Mouse (Mus musculus): Measurements from ENCODE around the gene Fam210b. TPM values are rescaled to one million over a fixed set of nuclear protein-coding genes. Genes with fewer than 3 reads are reported as not detected.

Fam210b gene
- polyA plus RNA-seq, 1 experiment from 2014 or later = 32.8 TPM

GRCm38 (mm10) chr2:172404239-172404638, 58.9 kb downstream of the Fam210b start:
- WGBS = 57% methylated on average over 7 of the region's 7 CpGs
- H3K27me3 ChIP-seq (replicated peaks; ENCODE audit: insufficient read depth, low read length) = no peaks in the 10 kb centered on the region
- ATAC-seq (no peak), DNase-seq (ENCODE audit: low spot score) (no peak)
- H3K9ac ChIP-seq (replicated peaks; ENCODE audit: low read depth) = no peak overlapping the region
- H3K36me3 ChIP-seq (ENCODE audit: insufficient read depth, low read length) = no peaks in the 10 kb centered on the region
- TF ChIP-seq EP300 (IDR thresholded peaks at IDR 0.05) = no peak
- H3K9me3 ChIP-seq (ENCODE audit: low read length) = no peaks in the 10 kb centered on the region
- H3K27ac ChIP-seq (ENCODE audit: low read length) = no peak overlapping the region
- peaks cover 8% of the 10 kb centered on the region; the same call in 1 of the 2 replicates for H3K4me1 ChIP-seq (ENCODE audit: insufficient read depth, low read depth, low read length)
- H3K4me2 ChIP-seq (replicated peaks; ENCODE audit: low read depth, low read length) = no peak overlapping the region
- no peak overlapping the region for H3K4me3 ChIP-seq (ENCODE audit: low read depth, low read length)

GRCm38 (mm10) chr2:172405011-172405410, 59.6 kb downstream of the Fam210b start:
- no peak overlapping the region for H3K27ac ChIP-seq (ENCODE audit: low read length)
- DNase-seq (ENCODE audit: low spot score) (no peak), ATAC-seq (no peak)
- H3K27me3 ChIP-seq (replicated peaks; ENCODE audit: insufficient read depth, low read length) = no peaks in the 10 kb centered on the region
- H3K9ac ChIP-seq (replicated peaks; ENCODE audit: low read depth) = no peak overlapping the region
- WGBS = 50% methylated on average over 3 of the region's 3 CpGs
- TF ChIP-seq EP300 (IDR thresholded peaks at IDR 0.05) (no peak), CTCF (IDR thresholded peaks at IDR 0.05) (no peak)
- no peak overlapping the region for H3K4me2 ChIP-seq (replicated peaks; ENCODE audit: low read depth, low read length)
- H3K9me3 ChIP-seq (ENCODE audit: low read length) = no peaks in the 10 kb centered on the region
- peaks cover 7% of the 10 kb centered on the region; the same call in 1 of the 2 replicates for H3K4me1 ChIP-seq (ENCODE audit: insufficient read depth, low read depth, low read length)
- H3K36me3 ChIP-seq (ENCODE audit: insufficient read depth, low read length) = no peaks in the 10 kb centered on the region
- H3K4me3 ChIP-seq (ENCODE audit: low read depth, low read length) = no peak overlapping the region

Other genes with a start within 250 kb of the Fam210b start
- gene Mc3r, start 97.1 kb upstream of the Fam210b start, polyA plus RNA-seq (2015; fragmentation: Nextera tagmentation; extraction: Ambion mirVana) = not detected in 2 replicates
- gene Aurka, start 25.0 kb downstream of the Fam210b start, polyA plus RNA-seq (2015; fragmentation: Nextera tagmentation; extraction: Ambion mirVana) = 6.3 and 7.9 TPM in 2 replicates
- 16.8 and 19.4 TPM in 2 replicates for gene Cstf1, start 25.1 kb downstream of the Fam210b start, polyA plus RNA-seq (2015; fragmentation: Nextera tagmentation; extraction: Ambion mirVana)
- 9.3 and 11.9 TPM in 2 replicates for gene Cass4, start 48.2 kb downstream of the Fam210b start, polyA plus RNA-seq (2015; fragmentation: Nextera tagmentation; extraction: Ambion mirVana)
- 73.4 and 74.2 TPM in 2 replicates for gene Rtf2, start 95.0 kb downstream of the Fam210b start, polyA plus RNA-seq (2015; fragmentation: Nextera tagmentation; extraction: Ambion mirVana)
- gene Gcnt7, start 113.0 kb downstream of the Fam210b start, polyA plus RNA-seq (2015; fragmentation: Nextera tagmentation; extraction: Ambion mirVana) = 0.58 and 0.64 TPM in 2 replicates
- 0.27 and 0.41 TPM in 2 replicates for gene Fam209, start 127.0 kb downstream of the Fam210b start, polyA plus RNA-seq (2015; fragmentation: Nextera tagmentation; extraction: Ambion mirVana)
- 0.05 TPM in 1 of 2 replicates, not detected in the other for gene Tfap2c, start 204.0 kb downstream of the Fam210b start, polyA plus RNA-seq (2015; fragmentation: Nextera tagmentation; extraction: Ambion mirVana)

Measured in lung, postnatal 0 days (tissue).